Mouse (Mus musculus) layer of hippocampus, adult 11-12 months (tissue): ENCODE measurements around the gene Osbpl7.

ENCODE experiments used
- DNase-seq: peaks from one replicate; pipeline ENCODE4 v3.0.0; 2022; ENCODE audit warnings: low spot score

Gene Osbpl7

DNA sequence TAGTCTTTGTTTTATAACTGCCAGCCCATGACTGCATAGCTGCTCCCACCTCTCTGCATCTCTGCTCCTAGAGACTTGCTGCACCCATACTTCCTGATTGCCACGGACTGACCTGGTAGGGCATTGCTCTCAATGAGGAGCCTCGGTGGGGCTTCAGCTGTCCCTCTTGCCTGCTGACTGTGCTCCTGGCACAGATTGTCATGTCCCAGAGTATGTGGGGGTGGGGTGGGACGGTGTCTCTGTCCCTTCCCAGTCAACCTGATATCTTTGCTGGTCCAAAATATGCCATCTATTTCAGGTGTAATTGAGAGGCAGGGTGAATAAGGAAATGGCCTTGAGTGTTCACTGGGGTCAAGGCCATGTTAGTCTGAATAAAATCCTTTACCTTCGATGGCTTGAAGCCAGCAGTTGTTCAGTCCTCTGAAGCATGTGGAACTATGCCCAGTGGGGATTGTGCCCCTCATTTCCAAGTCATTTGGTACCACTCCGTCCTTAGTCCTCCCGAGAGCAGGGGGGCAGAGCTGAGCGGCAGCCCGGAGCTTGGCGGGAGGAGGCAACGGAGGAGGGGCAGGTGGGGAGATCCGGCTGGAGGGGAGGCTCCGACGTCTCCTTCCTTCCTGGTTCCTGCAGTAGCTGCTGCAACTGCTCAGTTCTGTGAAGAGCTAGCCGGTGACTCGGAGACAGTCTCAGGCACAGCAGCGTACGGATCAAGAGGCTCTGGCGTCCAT lies at the start of gene Osbpl7:
Gene Osbpl7 (plus strand): TSS at position 413 of the 728 bp plus-strand sequence.
- DNase-seq, result peak; percentile 81

DNA sequence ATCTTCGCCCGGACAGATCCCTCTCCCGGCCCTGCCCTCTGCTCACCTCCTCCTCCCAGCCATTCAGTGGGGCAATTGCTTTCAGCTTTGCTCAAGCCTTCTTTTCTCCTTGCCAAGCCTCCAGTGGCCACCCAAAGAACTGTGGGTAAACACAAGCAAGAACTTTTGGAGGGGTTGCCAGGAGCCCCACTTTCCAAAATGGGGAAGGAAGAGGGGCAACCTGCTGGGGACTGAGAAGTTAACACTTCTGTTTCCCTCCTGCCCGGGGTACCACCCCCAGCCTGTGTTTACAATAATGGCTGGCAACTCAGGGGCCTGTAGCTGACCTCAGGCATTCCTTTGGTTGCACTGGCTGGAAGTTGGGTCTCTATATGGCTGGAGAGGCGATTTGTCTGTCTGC lies 47.3 kb upstream of the Osbpl7 start:
- no peak for DNase-seq

DNA sequence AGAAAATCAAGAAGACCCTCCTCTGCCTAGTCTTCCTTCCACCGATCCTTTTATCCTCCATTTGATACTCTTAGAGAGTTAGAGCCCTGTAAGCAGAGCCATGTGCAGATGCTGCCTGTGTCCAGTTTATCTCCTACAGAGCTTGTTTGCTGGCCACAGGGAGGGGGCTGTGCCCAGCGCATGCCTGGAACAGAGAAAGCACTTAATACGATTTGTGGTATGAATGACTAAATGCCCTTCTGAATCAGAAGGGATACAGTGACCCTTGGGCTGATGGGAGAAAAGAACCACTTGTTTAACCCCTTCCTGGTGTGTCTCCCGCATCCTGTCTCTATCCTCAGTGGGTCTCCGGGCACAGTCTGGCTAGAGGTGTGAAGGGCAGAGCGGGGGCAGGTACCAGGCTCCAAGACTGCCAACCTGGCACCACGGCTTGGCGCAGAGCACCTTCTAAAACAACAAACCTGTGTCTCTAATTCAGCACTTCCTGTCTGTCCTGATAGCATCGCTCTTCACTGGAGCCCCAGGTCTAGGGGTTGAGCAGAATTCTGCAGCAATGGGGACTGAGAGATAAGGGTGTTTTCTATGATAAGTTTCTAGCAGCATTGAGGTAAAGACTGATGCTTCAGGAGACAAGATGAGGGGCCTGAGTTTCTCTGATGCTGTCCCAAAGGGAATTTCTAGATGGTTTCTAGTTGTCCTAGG lies 43.2 kb upstream of the Osbpl7 start:
- no peak for DNase-seq

DNA sequence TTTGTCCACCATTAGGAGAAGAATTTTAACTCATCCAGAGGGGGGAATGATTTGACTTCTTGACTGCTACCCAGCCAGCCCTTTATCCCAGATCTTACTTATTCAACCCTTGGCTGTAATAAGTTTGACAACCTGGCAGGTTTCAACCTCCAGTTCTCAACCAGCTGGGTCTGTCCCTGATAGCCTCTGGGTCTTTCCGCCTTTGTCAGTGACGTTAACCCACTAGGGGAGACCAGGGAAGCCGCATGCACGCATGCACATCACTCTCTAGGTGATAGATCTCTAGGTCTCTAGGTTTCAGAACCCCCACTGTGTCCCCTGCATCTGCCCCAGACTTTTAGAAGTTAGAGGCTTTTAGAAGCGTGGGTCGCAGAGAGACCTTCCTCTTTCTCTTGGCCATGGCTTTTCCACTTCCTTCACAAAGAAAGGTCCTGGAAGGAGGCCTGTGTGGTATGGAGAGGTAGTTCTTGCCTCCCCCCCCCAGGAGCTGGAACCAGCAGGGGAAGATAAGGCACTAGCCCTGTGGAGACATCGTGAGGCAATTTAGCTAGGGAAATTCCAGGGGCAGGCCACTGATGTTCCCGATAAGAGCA lies 41.1 kb upstream of the Osbpl7 start:
- no peak for DNase-seq

GRCm38 (mm10) chr11:97013121-97013670 lies 37.2 kb upstream of the Osbpl7 start, which contains the start of gene Sp6:
Gene Sp6 (plus strand): TSS chr11:97013394.
- DNase-seq, result no peak

DNA sequence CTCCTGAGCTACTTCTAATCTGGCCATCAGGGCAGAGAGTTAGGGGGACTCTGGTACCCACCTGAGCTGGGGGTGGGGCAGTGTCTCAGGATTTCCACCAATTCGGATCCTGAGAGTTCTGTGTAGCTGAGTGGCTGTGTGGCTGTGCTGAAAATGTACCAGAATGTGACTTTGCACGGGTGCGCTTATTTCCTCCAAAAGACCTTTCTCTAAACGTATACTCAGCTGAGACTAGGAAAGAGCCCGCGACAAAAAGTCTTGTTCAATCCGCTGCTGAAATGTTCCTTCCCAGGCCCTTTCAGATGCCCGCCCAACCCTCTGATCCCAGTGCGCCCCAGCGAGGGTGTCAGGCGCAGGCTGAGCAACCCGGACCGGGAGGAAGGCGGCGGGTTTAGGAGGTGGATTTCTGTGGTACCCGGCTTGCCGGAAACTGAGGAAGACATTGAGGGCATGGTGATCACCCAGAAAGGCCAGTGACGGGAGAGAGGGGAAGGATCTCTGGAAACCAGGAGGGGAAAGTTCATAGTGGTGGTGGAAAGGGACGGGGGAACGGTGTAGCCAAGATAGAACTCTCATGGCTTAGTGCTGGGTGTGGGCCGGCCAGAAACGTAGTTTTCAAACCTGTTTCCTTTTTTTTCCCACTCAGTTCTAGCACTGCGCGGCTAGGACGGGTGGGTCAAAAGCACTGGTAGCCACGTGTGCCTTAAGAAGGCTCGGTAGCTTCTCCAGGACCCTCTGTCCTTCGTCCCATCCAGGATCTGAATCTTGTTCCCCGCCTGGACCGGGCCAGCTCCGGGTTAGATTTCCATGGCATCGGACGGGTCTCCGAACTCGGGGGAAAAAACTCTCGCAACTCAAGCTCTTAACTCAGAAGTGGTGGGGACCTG lies 32.5 kb upstream of the Osbpl7 start:
- no peak for DNase-seq

DNA sequence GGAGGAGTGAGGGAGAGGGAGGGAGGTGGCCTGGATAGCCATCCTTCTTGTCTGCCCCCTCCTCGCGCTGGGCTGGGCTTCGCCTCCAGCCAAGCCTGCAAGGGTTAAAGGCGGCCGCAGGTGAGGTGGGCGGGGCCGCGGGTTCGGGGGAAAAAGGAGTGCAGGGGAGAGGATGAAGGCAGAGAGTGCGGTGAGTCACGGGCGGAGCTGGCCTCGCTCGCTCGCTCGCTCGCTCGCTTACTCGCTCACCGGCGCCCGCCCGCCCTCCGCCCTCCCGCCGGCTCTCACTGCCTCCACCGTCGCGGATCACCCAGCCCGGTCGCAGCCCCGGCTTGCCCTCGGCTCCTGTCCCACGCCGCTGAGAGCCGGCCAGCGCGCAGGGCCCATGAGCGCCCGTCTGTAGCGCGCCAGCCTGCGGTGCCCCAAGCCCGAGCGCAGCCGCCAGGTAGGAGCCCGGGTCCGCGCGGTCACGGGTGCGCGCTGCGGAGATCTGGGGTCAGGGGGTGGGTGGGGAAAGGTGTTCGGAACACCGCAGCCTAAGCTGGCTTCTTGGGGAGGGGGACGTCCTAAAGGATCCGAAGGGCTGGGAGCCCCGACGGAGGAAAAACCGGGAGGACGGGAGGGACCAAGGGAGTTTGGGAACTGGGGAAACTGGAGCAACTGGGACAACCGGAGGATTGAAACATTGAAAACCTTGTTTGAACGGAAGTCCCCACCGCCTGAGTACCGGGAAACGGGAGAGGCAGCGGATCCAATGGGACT lies 31.7 kb upstream of the Osbpl7 start:
- no peak for DNase-seq

GRCm38 (mm10) chr11:97019345-97019708 lies 31.1 kb upstream of the Osbpl7 start:
- no peak for DNase-seq

DNA sequence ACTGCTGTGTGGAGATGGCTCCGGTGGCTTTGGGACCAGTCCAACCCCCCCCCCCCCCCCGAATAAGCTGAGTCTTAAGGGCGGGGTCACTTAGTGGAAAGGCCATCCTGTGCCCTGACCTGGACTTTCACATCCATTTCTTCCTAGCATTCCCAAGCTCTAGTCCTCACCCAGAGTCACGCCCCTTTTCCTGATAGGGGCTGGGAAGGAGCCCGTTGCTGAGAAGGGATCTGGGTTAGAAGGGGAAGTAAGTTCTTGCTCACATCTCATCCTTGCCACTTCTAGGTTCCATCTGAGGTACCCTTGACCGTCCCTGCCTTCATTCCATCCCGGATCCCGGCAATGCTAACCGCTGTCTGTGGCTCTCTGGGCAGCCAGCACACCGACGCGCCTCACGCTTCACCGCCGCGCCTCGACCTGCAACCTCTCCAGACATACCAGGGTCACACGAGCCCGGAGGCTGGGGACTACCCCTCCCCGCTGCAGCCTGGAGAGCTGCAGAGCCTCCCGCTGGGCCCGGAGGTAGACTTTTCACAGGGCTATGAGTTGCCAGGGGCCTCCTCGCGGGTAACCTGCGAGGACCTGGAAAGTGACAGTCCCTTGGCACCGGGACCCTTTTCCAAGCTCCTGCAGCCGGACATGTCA lies 29.2 kb upstream of the Osbpl7 start:
- no peak for DNase-seq

GRCm38 (mm10) chr11:97021873-97022484 lies 28.4 kb upstream of the Osbpl7 start:
- DNase-seq, result peak; percentile 63

DNA sequence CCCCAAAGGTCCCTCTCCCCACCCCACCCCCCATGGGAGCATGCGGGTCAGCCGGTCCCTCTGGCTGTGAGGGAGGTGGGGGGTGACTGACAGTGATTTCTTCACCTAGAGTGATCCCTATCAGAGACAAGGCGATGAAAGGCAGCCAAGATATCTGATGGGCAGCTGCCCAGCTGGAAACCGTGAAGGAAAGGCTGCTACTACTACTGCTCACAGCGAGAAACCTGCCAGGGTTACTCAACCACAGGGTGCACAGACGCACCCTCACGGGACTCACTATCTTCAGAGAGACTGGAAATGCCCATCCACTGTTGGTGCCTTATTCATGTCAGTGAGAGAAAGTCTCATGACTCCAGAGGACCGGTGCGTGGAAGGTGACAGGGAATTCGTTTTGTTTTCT lies 25.5 kb upstream of the Osbpl7 start:
- no peak for DNase-seq

DNA sequence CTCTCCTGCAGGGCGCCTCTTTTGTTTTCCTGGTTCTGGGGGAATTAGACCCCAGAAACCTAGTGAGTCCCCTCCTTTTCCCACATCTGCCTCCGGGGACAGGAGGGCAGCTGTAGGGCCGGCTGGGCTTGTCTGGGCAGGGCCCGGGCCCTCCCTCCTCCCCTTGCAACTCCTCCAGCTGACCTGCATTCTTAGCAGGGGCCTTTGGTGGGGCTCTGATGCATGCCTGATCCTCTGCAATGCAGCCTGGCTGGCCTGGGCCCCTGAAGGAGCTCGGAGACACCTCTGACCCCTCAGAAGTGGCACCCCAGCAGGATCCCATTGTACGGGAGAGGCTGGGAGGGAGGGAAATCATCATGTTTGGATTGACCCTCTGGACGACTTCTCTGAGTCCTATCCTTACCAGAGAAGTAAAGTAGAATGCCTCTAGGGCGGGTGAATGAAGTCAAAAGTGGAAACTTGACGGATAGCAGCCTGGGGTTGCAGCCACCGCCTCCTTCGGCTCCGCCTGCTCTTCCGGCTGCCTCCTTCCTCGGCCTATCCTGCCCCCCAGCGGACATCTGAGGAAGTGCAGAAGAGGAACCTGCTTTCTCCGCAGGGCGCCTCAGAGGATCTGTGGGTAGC lies 24.6 kb upstream of the Osbpl7 start:
- DNase-seq, result peak; percentile 81

GRCm38 (mm10) chr11:97029686-97030417 lies 20.6 kb upstream of the Osbpl7 start, which contains the start of gene Scrn2:
Gene Scrn2 (plus strand): TSS chr11:97029938.
- DNase-seq, result peak; percentile 79

DNA sequence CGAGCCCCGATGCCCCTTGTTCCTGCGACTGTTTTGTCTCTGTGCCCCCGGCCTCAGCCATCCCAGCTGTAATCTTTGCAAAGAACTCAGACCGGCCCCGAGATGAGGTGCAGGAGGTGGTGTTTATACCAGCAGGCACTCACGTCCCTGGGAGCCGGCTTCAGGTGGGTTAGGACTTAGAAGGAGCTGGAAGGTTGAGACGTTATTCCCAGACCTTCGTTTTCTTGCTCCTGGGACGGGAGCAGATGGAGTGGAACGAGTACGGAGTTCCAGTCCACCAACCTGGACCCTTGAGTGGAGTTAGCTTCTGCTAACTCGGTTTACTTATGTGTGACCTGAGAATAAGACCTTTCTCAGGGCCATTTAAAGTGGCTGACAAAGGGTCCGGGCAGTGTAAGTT lies 20.0 kb upstream of the Osbpl7 start:
- no peak for DNase-seq

DNA sequence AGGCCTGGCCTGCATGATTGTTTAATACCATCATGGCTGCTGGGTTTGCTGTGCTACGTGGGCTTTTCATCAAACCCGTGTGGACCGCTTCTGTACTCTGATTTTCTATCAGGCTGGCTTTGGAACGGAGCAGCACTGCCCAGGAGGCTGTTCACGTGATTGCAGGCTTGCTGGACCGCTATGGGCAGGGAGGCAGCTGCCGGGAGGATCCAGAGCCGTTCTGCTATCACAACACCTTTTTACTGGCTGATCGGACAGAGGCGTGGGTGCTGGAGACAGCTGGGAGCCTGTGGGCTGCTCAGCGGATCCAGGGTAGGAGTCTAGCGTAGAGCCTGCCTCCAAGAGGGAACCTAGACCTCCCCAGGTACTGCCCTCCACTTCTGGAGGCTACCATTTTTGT lies 18.5 kb upstream of the Osbpl7 start:
- no peak for DNase-seq

- no peak for DNase-seq
These were observed 17.9 kb upstream of the Osbpl7 start for GRCm38 (mm10) chr11:97032499-97032898.

DNA sequence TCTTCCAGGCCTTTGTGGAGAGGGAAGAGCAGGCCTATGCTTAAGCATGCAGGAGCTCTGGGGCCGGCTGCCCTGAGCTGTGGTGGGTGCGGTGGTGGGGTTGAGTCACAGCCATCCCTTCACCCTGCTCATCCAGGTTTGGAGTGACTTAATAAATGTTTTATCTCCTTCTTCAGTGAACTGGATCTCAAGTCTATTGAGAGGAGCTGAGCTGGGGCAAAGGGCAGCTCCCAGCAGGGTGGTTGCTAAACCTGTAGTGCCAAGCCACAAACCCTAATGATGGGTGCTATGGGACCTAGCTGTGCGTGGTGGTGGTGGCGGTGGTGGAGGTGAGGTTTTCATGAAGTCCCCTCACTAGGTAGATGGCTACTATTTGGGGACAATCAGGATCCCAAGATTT lies 16.6 kb upstream of the Osbpl7 start:
- DNase-seq, result no peak

- DNase-seq, result no peak
These were observed 14.3 kb upstream of the Osbpl7 start for GRCm38 (mm10) chr11:97036141-97036540.

DNA sequence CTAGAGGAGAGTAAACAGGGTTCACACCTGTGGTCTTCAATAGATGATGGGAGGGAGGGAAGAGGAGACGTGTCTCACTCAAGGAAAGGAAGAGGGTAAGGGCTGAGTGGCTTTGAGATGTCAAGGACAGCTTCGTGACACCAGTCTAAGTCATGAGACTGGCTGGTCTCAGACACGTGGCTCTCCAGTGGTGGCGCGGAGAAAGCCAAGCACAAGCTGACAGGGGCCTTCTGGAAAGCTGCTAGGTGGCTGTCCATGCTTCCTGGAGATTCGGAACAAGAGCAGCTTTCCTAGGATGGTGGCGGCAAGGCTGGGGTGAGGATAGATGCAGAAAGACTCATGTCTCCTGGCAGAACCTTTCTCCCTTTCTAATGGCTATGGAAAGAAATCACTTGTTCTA lies 11.5 kb upstream of the Osbpl7 start:
- DNase-seq, result no peak
